Mouse (Mus musculus): ENCODE measurements around the gene Aox4.

DNA sequence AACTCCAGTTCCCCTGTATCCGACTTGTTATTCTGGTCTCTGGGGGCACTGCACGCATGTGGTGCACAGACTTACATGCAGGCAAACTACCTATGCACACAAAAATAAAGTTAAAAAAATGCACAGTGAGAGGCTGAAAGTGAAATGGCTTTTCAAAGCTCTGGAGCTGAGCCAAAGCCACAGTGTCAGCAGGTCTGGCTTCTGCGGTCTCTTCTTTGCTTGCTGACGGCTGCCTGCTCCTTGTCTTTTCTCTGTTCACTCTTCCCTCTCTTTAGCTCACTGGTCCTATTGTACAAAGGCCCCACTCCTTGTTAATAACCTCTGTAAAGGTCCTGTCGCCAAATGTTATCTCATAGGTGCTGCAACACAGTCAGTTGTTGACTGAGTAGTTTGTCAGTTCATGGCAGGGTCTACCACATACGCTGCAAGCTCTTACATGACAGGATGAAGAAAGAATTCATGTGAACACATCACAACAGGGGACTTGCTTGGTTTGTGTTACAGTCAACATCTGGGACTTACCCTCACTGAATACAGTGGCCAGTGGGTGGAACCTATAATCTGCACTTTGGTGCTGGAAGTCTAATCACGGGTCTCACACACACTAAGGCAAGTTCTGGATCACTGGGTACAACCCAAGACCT lies 101.1 kb downstream of the Aox4 start:
- TF ChIP-seq CTCF (IDR thresholded peaks at IDR 0.05) (no peak), EP300 (IDR thresholded peaks at IDR 0.05) (no peak)

Measured in lung, postnatal 0 days (tissue).